Mouse (Mus musculus): Measurements from ENCODE around the gene Stk19.

DNA sequence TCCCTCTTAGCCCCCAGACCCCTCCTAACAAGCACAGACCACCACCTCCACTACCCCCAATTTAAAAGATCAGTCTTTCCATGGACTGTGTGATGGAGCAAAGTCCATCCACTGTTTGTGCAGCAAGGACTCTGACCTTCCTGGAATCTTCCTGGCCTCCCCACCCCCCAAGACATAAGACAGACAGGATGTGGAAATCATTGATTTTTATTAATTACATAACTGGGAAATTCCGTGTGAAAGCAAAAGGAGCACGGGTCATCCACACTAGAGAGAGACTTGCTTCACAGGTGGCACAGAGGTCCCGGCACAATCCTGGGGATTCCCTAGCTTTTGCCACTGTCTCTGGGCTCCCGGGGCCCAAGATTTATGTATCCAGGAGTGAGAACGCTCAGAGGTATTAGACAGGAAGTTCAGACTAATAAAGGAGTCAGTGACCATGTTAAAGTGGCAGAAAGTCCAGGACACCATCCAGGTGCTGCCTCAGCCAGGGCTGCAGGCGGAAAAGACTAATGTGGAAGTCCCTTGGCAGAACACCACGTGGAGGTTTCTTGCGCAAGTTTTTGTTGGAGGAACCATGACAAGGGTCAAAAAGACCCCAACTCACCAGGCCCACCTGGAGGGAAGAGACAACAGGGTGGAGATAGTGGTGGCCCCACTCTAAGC is 25.8 kb upstream of the Stk19 start, which contains the start of gene Cfb:
- TF ChIP-seq CTCF (IDR thresholded peaks at IDR 0.05; ENCODE audit: control insufficient read depth, insufficient read depth, insufficient replicate concordance, low read depth, low read length) (no peak), POLR2A (IDR thresholded peaks at IDR 0.05; ENCODE audit: control insufficient read depth, low read depth, low read length) (no peak)
